Mouse (Mus musculus): ENCODE data around the gene Slc25a51. TPM values are rescaled to one million over a fixed set of nuclear protein-coding genes. Genes with fewer than 3 reads are reported as not detected.

Gene Slc25a51
- polyA plus RNA-seq, 1 experiment, result 88.7 TPM

GRCm38 (mm10) chr4:45420733-45421132 is 12.2 kb upstream of the Slc25a51 start:
- WGBS, result 72% methylated on average over 3 of the region's 3 CpGs
- no peak overlapping the region for H3K27ac ChIP-seq (ENCODE audit: control insufficient read depth, insufficient read depth, low read length)
- no peak overlapping the region for H3K4me3 ChIP-seq (ENCODE audit: control insufficient read depth, insufficient read depth, low read length)
- TF ChIP-seq CTCF (IDR thresholded peaks at IDR 0.05; ENCODE audit: borderline replicate concordance, control insufficient read depth, extremely low read depth, insufficient read depth, low read length, poor library complexity) (no peak), POLR2A (IDR thresholded peaks at IDR 0.05; ENCODE audit: control insufficient read depth, extremely low read depth, insufficient read depth, low read length, poor library complexity) (no peak)
- no peaks in the 10 kb centered on the region for H3K36me3 ChIP-seq (ENCODE audit: control insufficient read depth, insufficient read depth, low read length)
- no peaks in the 10 kb centered on the region for H3K27me3 ChIP-seq (ENCODE audit: control insufficient read depth, insufficient read depth, low read length)
- H3K4me1 ChIP-seq (replicated peaks; ENCODE audit: control insufficient read depth, insufficient read depth, low read length), result no peaks in the 10 kb centered on the region
- DNase-seq, result no peak

GRCm38 (mm10) chr4:45419051-45419450 is 10.5 kb upstream of the Slc25a51 start:
- Histone ChIP-seq H3K27ac (ENCODE audit: control insufficient read depth, insufficient read depth, low read length) (no peak overlapping the region), H3K27me3 (ENCODE audit: control insufficient read depth, insufficient read depth, low read length) (no peaks in the 10 kb centered on the region), H3K4me1 (replicated peaks; ENCODE audit: control insufficient read depth, insufficient read depth, low read length) (no peaks in the 10 kb centered on the region), H3K36me3 (ENCODE audit: control insufficient read depth, insufficient read depth, low read length) (no peaks in the 10 kb centered on the region), H3K4me3 (ENCODE audit: control insufficient read depth, insufficient read depth, low read length) (no peak overlapping the region)
- no peak for DNase-seq
- WGBS, result 96% methylated on average over 4 of the region's 4 CpGs
- TF ChIP-seq CTCF (IDR thresholded peaks at IDR 0.05; ENCODE audit: borderline replicate concordance, control insufficient read depth, extremely low read depth, insufficient read depth, low read length, poor library complexity) (no peak), POLR2A (IDR thresholded peaks at IDR 0.05; ENCODE audit: control insufficient read depth, extremely low read depth, insufficient read depth, low read length, poor library complexity) (no peak)

GRCm38 (mm10) chr4:45418229-45418950 is 9.8 kb upstream of the Slc25a51 start:
- TF ChIP-seq POLR2A (IDR thresholded peaks at IDR 0.05; ENCODE audit: control insufficient read depth, extremely low read depth, insufficient read depth, low read length, poor library complexity) (no peak), CTCF (IDR thresholded peaks at IDR 0.05; ENCODE audit: borderline replicate concordance, control insufficient read depth, extremely low read depth, insufficient read depth, low read length, poor library complexity) (peak; percentile 53; the same call in 1 of the 2 replicates)
- peak overlapping the region; percentile 58; the same call in 1 of the 2 replicates for H3K27ac ChIP-seq (ENCODE audit: control insufficient read depth, insufficient read depth, low read length)
- H3K4me1 ChIP-seq (replicated peaks; ENCODE audit: control insufficient read depth, insufficient read depth, low read length), result no peaks in the 10 kb centered on the region
- no peaks in the 10 kb centered on the region for H3K27me3 ChIP-seq (ENCODE audit: control insufficient read depth, insufficient read depth, low read length)
- H3K36me3 ChIP-seq (ENCODE audit: control insufficient read depth, insufficient read depth, low read length), result no peaks in the 10 kb centered on the region
- peak; percentile 74 for DNase-seq
- WGBS, result 50% methylated on average over 11 of the region's 11 CpGs
- H3K4me3 ChIP-seq (ENCODE audit: control insufficient read depth, insufficient read depth, low read length), result no peak overlapping the region

- no peak for TF ChIP-seq POLR2A (IDR thresholded peaks at IDR 0.05; ENCODE audit: control insufficient read depth, extremely low read depth, insufficient read depth, low read length, poor library complexity)
- TF ChIP-seq CTCF (IDR thresholded peaks at IDR 0.05; ENCODE audit: borderline replicate concordance, control insufficient read depth, extremely low read depth, insufficient read depth, low read length, poor library complexity), result no peak
- Histone ChIP-seq H3K27me3 (ENCODE audit: control insufficient read depth, insufficient read depth, low read length) (no peaks in the 10 kb centered on the region), H3K4me3 (ENCODE audit: control insufficient read depth, insufficient read depth, low read length) (no peak overlapping the region), H3K36me3 (ENCODE audit: control insufficient read depth, insufficient read depth, low read length) (no peaks in the 10 kb centered on the region), H3K27ac (ENCODE audit: control insufficient read depth, insufficient read depth, low read length) (no peak overlapping the region), H3K4me1 (replicated peaks; ENCODE audit: control insufficient read depth, insufficient read depth, low read length) (no peaks in the 10 kb centered on the region)
- no peak for DNase-seq
- WGBS, result 91% methylated on average over 7 of the region's 7 CpGs
Measured at GRCm38 (mm10) chr4:45416314-45416713, 7.7 kb upstream of the Slc25a51 start.

- H3K27ac ChIP-seq (ENCODE audit: control insufficient read depth, insufficient read depth, low read length), result no peak overlapping the region
- H3K27me3 ChIP-seq (ENCODE audit: control insufficient read depth, insufficient read depth, low read length), result no peaks in the 10 kb centered on the region
- H3K36me3 ChIP-seq (ENCODE audit: control insufficient read depth, insufficient read depth, low read length), result no peaks in the 10 kb centered on the region
- no peak for DNase-seq
- H3K4me3 ChIP-seq (ENCODE audit: control insufficient read depth, insufficient read depth, low read length), result no peak overlapping the region
- TF ChIP-seq CTCF (IDR thresholded peaks at IDR 0.05; ENCODE audit: borderline replicate concordance, control insufficient read depth, extremely low read depth, insufficient read depth, low read length, poor library complexity) (no peak), POLR2A (IDR thresholded peaks at IDR 0.05; ENCODE audit: control insufficient read depth, extremely low read depth, insufficient read depth, low read length, poor library complexity) (no peak)
- WGBS, result 83% methylated on average over 9 of the region's 9 CpGs
- no peaks in the 10 kb centered on the region for H3K4me1 ChIP-seq (replicated peaks; ENCODE audit: control insufficient read depth, insufficient read depth, low read length)
Measured at GRCm38 (mm10) chr4:45413674-45414338, 5.2 kb upstream of the Slc25a51 start.

GRCm38 (mm10) chr4:45412433-45413192 is 4.0 kb upstream of the Slc25a51 start:
- H3K36me3 ChIP-seq (ENCODE audit: control insufficient read depth, insufficient read depth, low read length), result no peaks in the 10 kb centered on the region
- H3K27me3 ChIP-seq (ENCODE audit: control insufficient read depth, insufficient read depth, low read length), result no peaks in the 10 kb centered on the region
- no peaks in the 10 kb centered on the region for H3K4me1 ChIP-seq (replicated peaks; ENCODE audit: control insufficient read depth, insufficient read depth, low read length)
- TF ChIP-seq POLR2A (IDR thresholded peaks at IDR 0.05; ENCODE audit: control insufficient read depth, extremely low read depth, insufficient read depth, low read length, poor library complexity) (no peak), CTCF (IDR thresholded peaks at IDR 0.05; ENCODE audit: borderline replicate concordance, control insufficient read depth, extremely low read depth, insufficient read depth, low read length, poor library complexity) (no peak)
- DNase-seq, result no peak
- no peak overlapping the region for H3K4me3 ChIP-seq (ENCODE audit: control insufficient read depth, insufficient read depth, low read length)
- WGBS, result 94% methylated on average over 16 of the region's 16 CpGs
- no peak overlapping the region for H3K27ac ChIP-seq (ENCODE audit: control insufficient read depth, insufficient read depth, low read length)
